Mouse (Mus musculus) urinary bladder, postnatal 4 days (tissue): ENCODE data around the gene Bcl2l11.

ENCODE experiments used
- DNase-seq, 2 experiments: peaks; one replicate each; pipeline ENCODE4 v3.0.0; 2021 to 2022; ENCODE audit warnings: low spot score in 2 of 2

The Bcl2l11 gene

GRCm38 (mm10) chr2:128139781-128140180 lies 13.9 kb downstream of the Bcl2l11 start:
- no peak for DNase-seq

DNA sequence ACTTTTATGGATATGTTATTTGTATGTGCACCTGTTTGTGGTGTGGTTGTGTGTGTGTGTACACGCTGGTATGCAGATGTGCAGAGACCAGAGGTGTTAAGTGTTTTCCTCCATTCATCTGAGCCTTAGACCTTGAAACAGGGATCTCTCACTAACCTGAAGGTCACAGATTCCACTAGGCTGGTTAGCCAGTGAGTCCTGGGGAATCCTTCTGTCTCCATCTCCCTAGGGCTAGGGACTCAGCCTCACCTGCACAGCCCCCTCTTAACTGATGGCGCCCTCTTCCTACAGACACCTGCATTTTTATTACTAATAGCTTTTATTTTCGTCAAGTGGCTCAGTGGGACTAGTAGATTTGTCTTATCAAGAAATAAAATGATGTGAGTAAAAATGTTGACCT lies 14.3 kb downstream of the Bcl2l11 start:
- no peak for DNase-seq

- no peak for DNase-seq
Measured at GRCm38 (mm10) chr2:128143992-128144391, 18.2 kb downstream of the Bcl2l11 start.

DNA sequence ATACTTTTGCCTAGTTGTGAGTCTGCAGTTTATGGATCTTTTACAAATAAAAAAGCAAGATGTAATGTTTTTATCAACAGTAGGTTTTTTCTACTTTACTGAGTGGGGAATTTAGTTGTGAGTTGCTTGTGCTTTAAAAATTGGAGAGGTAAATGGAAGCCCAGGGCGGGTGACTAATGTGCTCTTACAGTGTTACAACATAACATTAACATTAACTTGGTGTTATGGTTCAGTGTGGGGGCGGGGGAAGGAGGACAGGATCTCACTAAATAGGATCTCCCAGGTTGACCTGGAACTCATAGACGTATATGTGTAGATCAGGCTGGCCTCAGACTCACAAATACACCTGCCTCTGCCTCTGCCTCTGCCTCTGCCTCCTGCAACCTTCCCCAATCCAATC lies 19.6 kb downstream of the Bcl2l11 start:
- DNase-seq, result no peak

DNA sequence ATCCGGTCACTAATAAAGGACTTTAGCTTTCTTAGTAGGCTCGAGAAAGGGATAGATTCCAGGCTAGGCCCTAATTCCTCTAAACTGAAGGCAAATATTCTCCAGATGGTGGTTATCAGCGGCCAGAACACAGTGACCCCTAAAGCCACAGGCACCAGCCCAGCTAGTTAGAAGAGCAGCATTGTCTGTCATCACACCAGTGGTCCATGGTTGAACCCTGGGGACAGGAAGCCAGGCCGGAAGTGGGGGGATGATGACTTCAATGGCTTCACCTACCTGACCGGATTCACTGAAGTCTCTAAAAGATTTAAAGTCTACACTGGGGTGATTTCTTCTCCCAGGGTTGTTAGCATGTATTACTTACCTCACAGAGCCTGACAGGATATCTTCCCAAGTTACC lies 23.8 kb downstream of the Bcl2l11 start:
- no peak for DNase-seq

GRCm38 (mm10) chr2:128152211-128152610 lies 26.4 kb downstream of the Bcl2l11 start:
- DNase-seq, result no peak

GRCm38 (mm10) chr2:128152845-128153550 lies 27.2 kb downstream of the Bcl2l11 start:
- DNase-seq, result no peak

GRCm38 (mm10) chr2:128153551-128153910 lies 27.7 kb downstream of the Bcl2l11 start:
- no peak for DNase-seq

DNA sequence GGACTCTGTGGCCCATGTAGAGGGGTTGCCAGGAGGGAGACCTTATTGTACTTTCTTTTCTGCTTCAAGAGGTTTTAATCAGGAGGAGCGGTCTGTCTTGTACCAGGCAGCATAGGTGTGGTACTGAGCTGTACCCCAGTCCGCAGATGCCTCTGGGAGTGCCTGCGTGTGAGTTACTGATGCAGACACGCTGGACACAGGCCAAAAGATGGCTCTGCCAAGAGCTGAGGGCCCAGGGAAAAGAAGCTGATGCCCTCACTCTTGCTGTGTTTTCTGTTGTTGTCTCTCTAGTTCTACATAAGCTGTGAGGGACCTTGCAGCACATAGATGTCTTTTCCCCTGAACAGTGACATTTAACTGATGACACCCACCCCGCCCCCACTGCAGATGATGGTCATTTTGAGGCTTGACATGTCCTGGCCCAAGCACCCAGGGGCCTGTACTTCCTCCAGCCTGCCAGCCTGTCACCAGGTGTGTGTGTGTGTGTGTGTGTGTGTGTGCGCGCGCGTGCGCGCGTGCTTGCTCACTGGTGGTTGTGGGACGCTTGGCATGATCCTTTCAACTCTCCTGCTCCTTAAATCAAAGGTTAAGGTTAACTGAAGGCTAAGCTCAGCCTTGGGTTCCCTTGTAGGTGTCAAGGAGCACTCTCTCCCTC lies 29.7 kb downstream of the Bcl2l11 start:
- DNase-seq, result no peak

- no peak for DNase-seq
Measured at GRCm38 (mm10) chr2:128156067-128156462, 30.2 kb downstream of the Bcl2l11 start.

GRCm38 (mm10) chr2:128156557-128157412 lies 30.9 kb downstream of the Bcl2l11 start:
- no peak for DNase-seq

- no peak for DNase-seq
Measured at GRCm38 (mm10) chr2:128158734-128159410, 33.0 kb downstream of the Bcl2l11 start.

- no peak for DNase-seq
Measured at GRCm38 (mm10) chr2:128159619-128160125, 33.8 kb downstream of the Bcl2l11 start.

GRCm38 (mm10) chr2:128163177-128163576 lies 37.3 kb downstream of the Bcl2l11 start:
- DNase-seq, result no peak

DNA sequence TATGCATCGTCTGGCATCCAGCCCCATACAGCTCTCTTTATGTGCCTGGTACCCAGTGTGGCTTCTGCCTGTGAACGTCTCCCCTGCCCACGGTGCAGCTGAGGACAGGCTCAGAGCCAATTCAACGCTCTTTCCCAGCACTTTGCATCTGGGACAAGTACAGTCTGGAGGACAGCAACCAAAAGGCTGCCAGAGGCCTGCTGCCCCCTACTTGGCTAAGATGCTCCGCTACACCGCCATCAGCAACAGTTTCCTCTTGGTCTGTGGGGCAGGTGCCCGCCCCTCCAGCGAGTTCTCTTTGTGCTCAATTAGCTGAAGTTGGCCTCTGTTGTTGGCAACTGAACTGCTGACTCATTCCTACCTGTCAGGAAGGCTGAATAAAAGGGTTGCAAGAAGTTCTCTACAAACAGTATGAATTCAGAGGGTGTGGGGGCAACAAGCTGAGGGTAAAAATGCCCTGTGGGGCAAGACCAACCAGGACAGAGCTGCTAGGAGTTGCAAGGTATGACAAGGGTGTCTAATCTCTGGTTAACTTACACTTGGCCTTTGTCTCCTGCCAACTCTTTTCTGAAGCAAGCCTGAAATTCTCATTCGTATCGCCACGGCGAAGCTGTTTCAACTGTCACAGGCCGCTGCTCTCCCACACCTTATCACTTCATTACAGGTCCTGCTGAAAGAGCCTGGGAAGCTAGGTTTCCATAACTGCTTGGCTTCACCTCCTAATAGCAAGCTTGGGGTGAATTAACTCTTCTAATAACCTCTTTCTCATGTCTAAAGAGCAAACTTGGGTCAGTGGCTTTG lies 41.0 kb downstream of the Bcl2l11 start:
- DNase-seq, result no peak

- no peak for DNase-seq
Measured at GRCm38 (mm10) chr2:128167930-128168329, 42.1 kb downstream of the Bcl2l11 start.

DNA sequence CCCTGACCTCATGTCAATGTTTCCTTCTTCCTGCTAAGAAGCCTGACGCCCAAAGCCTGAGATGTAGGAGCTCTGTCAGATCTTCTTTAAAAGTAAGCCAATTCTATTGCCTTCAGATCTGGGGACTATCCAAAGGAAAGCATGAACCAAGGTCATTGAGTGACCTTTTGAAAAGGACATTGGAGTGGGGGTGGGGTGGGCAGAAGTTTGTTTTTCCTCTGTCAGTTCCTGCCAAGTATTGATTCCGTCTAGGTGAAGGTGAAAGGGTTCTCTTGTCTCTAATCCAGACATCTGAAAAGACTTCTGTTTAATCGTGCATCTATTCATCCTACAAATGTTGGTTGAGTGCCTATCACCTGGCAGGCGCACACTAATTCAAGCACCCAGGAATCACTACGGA lies 43.6 kb downstream of the Bcl2l11 start:
- DNase-seq, result no peak

GRCm38 (mm10) chr2:128169972-128170371 lies 44.1 kb downstream of the Bcl2l11 start:
- no peak for DNase-seq

- DNase-seq, result no peak
Measured at GRCm38 (mm10) chr2:128170614-128171013, 44.8 kb downstream of the Bcl2l11 start.

GRCm38 (mm10) chr2:128172266-128172665 lies 46.4 kb downstream of the Bcl2l11 start:
- DNase-seq, result no peak

- no peak for DNase-seq
Measured at GRCm38 (mm10) chr2:128174176-128174575, 48.3 kb downstream of the Bcl2l11 start.
